Mouse (Mus musculus): ENCODE results near the gene Aaas.
A peak's percentile ranks its signal among the peaks of the same experiment; 100 is the strongest.

The Aaas gene

DNA sequence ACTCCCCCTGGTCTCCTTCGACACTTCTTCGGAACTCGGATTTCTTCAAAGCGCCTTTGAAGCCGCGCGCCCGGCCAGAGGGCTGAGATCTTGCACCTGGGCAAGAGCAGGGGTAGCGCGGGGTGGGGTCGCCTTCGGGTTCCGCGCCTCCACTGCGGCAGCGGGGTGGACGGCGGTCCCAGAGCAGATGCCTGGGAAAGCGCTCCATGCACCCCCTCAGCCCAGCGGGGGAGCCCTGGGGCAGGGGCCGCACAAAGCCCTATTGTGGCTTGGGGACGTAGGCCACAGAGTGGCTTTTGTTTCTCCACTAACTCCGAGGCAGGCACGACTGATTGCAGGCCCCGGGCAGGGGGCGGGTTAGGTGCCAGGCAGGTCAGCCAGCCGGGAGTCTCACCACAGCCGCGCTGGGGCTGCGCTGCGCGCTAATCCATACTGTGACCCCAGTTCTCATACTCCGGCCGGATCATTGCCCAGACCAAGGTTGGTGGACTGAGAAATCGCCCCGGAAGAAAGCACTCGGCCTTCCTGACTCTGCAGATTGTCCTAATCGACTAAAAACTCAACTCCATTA, 5.4 kb upstream of the Aaas start:
- no peak for DNase-seq

DNA sequence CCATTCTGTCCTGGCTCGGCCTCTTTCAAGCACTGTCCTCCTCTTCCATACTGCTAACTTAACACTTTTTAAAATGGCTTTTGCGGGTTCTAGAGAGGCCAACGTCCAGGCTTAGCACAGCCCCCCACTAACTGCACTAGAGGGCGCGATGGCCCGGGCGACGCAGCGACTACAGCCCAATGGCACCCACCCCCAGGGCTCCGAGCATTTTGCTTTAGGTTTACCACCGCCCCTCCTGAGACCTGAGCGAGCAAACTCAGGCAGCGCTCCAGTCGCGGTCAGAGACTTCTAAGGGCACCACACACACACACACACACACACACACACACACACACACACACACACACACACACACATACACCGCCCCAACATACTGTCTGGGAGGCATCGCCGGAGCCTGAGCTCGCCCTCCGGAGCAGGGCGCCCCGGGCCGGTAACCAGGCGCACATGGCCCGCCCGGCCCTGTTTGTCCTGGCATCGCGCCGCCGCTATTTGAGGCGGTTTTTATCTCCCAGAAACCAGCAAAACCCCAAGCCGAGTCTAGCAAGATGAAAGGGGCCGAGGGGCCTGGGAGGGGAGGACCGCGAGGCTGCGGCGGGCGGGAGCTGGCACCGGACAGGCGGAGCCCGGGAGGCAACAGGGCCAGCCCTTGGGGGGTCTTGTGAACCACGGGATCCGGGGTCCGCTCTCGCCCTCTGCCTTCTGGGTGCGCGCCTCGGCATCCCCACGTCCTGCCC, 4.7 kb upstream of the Aaas start:
- DNase-seq = peak; percentile 53

DNA sequence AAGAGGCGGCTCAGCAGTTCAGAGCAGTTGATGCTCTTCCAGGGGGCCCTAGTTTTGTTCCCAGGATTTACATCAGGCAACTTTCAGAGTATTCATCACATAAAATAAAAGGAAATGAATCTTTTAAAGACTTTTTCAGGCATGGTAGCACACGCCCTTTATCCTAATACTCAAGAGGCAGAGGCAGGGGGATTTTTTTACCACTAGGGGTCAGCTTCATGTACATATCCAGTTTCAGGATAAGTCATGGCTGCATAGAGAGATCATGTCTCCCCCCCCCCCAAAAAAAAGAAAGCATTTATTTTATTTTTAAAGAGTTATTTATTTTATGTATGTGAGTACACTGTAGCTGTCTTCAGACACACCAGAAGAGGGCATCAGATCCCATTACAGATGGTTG, 3.4 kb upstream of the Aaas start:
- DNase-seq = no peak

DNA sequence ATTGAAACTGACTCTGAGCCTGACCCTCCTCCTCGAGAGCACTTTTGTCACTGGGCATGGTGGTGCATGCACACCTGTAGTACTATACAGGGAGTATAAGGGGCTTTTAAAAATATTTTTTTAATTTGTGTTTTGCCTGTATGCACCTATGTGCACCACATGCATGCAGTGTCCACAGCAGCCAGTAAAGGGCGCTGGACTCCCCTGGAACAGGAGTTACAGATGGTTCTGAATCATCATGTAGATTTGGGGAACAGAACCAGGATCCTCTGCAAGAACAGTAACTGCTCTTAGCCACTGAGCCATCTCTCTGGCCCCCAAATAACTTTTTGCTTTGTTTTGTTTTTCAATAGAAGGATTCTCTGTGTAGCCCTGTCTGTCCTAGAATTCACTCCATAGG, 1.6 kb upstream of the Aaas start:
- peak; percentile 33 for DNase-seq

DNA sequence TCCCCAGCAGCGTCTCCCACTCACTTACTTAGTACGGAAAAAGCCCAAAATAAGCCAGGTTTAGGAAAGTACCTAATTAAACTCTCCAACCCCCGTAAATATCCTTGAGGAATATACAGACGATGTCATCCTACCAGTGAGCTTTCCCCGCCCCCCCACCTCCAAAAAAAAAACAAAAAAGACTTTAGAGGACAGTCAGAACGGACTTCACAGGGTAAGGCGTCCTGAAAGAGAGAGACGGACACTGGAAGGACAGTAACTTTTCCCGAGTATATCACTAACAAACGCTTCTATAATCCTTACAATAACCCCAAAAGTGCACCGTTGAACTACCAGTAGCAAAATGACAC, 346 bp upstream of the Aaas start:
- DNase-seq = no peak

DNA sequence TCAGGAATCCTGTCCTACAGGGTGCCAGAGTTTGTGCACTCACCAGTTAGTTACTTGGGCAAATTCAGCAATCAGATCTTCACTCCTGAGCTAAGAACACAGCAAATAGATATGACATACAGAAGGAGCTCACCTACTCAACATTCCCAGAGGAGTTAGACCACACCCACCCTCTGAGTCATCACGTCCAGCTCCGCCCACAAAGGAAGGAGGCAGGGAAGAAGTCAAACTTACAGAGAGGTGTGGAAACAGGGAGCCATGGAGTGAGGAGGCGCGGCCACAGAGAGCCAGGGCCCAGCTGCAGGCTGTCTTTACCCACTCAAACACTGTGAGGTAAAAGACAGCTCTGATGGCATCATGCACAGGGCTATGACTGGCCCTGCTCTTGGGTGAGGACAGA, 4.1 kb downstream of the Aaas start:
- no peak for DNase-seq

DNA sequence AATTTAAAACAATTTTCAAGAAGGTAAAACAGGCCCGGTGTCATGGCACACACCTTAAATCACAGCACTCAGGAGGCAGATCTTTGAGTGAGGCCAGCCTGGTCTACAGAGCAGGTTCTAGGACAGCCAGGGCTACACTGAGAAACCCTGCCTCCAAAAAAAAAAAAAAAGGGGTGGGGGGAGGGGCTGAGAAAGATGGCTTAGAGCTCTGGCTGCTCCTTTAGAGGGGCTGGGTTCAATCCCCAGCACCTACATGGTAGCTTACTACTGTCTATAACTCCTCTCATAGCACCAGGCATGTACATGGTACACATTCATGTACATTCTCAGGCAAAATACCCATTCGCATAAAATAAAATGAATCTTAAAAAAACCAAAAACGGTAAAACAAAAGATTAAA, 6.1 kb downstream of the Aaas start:
- no peak for DNase-seq

DNA sequence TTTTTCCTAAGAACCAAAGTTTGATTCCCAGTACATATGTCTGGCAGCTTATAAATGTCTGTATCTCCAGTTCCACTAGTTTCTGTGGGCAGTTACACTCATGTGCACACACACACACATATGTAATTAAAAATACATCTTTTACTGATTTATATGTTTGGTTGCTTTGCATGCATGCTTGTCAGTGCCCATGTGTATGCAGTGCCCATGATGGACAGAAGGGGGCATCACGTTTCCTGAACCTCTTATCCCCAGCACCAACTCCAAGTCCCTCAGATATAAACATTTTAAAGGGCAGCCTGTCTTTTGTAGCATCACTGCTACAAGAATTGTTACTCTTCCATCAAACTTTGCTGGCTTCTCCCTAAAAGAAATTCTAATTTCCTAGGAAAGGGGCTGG, 9.0 kb downstream of the Aaas start:
- peak; percentile 76 for DNase-seq

DNA sequence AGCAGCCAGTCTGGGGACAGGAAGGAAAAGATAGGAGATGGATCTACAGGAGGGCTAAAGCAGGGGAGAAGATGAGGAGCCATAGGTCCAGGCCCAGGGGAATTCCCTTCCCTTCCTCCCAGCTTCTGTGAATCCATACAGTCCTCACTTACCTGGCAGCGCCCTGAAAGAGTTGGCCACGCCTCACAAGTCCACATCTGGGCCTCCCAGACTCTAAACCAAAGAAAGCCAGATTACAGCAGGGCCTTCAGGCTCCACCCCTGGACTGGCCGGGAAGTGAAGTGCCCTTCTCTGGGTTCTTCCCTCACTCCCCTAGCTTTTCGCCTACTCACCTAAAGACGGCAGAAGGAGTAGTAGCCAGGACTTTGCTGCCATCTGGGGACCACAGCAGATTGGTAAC, 11.0 kb downstream of the Aaas start:
- no peak for DNase-seq

DNA sequence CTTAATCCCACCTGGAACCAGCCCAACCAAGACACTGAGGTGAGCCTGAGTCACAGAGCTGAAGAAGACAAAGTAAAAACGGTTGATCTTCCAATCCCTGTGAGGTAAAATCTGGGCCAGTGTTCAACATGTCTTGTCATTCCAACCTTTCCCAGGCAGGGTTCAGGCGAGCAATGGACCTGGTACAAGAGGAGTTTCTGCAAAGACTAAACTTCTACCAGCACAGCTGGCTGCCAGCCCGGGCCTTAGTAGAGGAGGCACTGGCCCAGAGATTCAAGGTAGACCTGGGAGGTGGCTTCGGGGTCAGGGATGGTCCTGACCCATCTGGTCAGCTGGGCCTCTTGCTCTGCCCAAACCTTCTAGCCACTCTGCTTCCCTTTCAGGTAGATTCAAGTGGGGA, 13.6 kb downstream of the Aaas start:
- no peak for DNase-seq

DNA sequence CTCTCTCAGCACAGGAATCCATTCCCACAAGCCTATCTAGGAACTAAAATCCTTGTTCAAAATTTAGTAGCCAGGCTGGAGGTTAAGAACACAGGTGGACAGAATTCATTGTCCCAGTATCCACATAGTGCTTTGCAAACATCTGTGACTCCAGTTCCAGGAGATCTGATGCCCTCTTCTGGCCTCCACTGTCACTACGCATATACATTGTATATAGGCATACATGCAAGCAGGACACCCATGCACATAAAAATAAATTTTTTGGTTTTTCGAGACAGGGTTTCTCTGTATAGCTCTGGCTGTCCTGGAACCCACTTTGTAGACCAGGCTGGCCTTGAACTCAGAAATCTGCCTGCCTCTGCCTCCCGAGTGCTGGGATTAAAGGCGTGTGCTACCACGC, 14.6 kb downstream of the Aaas start:
- peak; percentile 66 for DNase-seq

DNA sequence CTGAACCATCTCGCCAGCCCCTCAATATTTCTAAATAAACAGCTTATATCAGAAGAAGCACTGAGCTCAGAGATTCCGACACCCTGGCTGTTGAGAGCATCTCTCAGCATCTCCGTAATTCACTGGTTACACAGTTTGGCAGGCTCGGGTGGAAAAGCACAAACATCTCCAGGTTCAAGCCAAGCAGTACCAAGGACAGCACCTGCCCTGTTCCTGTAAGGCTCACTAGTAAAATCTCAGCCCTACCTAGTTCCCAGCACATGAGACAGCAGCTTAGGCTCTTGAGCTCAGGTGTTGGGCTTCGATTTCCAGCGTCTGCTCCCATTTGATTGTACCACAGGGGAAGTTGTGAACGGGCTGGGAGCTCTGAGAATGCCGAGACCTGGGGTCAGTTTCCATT, 15.3 kb downstream of the Aaas start:
- no peak for DNase-seq

DNA sequence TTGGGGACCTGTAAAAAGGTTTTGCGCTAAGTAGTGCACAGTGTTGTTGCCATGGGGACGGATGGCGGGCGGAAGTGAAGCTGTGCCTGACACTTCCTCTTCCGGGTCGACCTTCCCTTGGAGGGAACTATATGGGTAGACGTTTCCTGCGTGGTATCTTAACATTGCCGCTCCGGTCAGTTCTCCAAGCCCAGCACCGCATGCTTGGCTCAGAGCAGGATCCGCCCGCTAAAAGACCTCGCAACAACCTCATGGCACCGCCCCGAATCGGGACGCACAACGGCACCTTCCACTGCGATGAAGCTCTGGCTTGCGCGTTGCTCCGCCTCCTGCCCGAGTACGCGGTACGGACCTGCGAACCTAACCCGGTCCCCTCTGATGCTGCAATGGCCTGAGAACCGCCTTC, 19.0 kb downstream of the Aaas start, which contains the start of gene Myg1:
Gene Myg1, plus strand, starts transcription at position 100 of the 406 bp plus-strand sequence.
- peak; percentile 87 for DNase-seq

DNA sequence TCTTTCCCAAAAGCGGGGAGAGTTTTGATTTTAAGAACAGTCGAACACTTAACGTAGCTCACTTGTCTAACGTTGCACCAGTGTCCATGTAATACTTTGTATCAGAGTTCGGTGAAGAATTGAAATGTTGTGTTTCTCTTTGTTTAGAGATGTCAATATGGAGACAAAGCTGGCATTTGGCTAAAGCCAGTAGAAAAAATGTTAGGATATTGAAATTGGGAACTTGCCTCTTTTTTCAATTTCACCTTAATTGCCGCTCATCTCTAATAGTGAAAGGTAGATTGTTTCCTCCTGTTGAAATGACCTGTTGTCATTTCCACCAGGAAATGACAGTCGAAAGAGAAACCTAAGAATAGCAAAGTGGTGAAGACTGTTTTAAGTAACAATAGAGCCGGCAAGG, 23.7 kb downstream of the Aaas start:
- DNase-seq = no peak

DNA sequence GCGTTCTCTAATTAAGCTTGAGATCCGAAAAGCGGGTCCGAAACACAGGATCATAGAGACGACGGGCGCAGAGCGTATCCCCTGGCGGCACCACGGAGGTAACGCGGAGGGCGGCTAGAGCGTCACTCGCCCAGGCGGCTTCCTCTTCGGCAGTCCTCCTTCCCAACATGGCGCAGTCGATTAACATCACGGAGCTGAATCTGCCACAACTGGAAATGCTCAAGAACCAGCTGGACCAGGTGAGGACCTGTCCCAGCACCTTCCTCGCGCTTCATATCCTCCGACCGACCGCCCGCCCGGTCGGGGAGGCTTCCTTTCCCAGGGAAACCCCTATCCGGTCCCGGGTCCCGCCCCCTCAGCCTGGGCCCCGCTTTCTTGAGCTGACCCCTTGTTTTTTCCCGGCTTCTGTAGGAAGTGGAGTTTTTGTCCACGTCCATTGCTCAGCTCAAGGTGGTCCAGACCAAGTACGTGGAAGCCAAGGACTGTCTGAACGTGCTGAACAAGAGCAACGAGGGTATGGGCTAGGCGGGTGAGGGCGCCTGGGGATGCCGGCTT, 24.5 kb downstream of the Aaas start, which contains the start of gene Pfdn5:
Gene Pfdn5, plus strand, starts transcription at position 95 of the 555 bp plus-strand sequence.
- peak; percentile 91 for DNase-seq

DNA sequence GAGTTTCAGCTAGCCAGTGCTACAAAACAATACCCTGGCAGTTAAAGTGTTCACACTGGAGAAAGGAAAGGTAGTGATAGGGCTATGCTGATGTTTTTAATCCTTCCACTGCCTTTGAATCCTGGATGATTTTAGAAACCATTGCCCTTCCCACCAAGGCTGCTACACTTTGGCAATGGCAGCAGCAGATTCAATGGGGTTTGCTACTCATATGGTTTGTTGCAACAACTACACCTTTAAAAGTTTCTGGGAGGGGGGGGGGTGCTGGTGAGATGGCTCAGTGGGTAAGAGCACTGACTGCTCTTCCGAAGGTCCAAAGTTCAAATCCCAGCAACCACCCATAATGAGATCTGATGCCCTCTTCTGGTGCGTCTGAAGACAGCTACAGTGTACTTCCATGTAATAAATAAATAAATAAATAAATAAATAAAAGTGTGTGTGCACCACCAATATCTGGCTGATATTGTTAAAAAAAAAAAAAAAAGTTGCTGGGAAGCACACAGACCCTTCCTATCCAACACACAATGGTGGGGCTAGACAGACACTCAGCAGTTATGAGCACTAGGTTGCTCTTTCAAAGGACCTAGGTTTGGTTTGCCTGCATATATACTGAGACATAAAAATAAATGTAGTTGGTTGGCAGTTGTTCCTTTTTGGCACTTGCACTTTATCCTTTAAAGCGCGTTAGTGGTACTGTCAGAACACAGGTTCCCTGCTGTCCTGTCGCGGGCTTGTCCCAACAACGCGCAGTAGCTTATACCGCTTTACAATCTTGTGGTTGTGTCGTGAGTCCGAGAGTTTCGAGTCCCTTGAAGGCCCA, 25.7 kb downstream of the Aaas start:
- DNase-seq = no peak

DNA sequence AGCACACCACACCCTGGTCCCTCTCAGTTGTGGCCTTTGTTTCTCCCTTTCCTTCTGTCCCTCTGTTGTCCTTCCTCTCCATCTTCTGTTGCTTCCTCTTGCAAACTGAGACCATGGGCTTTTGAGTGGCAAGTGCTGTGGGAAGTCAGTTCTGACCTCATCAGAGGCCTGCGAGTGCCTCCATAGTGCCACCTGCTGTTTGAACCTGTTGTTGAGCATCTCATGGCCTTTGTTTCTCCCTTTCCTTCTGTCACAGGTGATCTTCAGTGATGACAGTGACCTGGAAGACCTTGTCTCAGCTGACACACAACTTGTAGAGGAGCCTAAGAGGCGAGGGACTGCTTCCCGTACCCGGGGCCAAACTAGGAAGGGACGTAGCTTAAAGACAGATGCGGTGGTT, 34.3 kb downstream of the Aaas start:
- DNase-seq = peak; percentile 79

DNA sequence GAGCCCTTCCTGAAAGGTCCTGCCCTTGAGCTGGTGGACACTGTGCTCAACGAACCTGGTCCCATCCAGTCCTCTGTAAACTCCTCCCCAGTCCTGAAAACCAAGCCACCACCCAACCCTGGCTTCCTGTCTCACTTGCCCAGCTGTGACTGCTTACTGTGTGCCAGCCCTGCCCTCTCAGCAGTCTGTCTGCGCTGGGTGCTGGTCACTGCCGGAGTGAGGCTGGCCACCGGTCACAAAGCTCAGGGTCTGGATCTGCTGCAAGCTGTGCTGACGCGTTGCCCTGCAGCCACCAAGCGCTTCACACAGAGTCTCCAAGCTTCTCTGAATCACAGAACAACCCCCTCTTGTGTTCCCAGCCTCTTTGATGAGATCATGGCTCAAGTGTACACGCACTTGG, 35.3 kb downstream of the Aaas start:
- no peak for DNase-seq

DNA sequence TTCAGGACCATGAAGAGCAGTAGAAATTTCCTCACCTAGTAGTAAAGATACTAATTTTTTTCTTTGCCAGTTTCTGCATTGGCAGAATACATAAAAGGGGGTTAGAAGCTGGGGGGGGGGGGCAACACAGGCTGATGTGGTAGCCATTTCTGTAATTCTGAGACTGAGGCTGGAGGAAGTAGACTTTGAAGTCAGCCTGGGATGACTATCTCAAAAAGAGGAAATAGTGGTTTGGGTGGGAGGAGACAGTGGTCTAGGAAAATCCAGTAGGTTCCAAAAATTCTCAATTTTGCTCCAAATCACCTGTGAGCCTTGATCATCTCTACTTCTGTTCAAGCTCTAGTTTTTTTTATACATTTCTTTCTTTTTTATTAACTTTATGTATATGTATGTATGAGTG, 39.1 kb downstream of the Aaas start:
- no peak for DNase-seq

DNA sequence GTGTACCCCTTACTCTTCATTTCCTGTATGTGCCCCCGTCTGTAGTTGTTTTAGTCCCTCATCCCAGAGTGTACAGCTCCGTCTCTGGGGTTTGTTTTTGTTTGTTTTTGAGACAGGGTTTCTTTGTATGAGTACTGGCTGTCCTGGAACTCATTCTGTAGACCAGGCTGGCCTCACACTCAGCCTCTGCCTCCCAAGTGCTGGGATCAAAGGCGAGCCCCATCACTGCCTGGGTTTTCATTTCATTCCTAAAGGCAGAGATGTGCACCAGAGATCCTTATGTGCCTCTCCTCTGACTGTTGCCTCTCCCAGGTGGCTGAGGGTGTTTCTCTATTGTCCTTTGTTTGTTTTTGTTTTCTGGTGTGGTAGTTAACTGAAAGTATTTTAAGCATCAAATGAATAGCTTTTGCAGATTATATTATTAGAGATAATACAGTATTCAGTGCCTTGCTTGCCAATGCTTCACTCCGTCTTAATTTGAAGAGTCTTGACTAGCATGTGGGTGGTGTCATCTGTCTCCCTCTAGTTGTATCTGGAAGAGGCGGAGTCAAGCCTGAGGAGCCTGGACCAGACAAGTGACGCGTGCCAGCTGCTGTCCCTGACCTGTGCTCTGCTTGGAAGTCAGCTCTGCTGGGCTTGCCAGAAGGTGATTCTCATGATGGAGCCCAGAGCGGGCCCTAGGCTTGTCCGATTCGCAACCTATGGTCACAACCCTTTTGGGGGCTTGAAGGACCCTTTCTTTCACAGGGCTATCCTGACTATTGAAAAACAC, 40.3 kb downstream of the Aaas start:
- DNase-seq = no peak

DNA sequence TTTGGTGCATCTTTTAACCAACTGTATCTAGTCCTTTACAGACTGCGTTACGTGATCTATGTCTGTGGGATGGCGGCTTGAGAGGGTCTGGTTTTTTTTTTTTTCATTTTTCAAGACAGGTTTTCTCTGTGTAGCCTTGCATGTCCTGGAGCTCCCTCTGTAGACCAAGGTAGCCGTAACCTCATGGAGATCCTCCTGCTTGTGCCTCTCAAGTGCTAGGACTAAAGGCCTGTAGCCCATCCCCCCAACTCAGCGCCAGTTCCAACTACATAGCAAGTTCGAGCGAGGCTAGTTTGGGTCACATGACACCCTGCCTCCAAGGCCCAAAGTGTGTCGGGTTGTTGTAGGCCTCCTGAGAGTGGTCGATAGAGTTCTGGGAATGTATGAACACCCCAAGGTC, 41.9 kb downstream of the Aaas start:
- no peak for DNase-seq

DNA sequence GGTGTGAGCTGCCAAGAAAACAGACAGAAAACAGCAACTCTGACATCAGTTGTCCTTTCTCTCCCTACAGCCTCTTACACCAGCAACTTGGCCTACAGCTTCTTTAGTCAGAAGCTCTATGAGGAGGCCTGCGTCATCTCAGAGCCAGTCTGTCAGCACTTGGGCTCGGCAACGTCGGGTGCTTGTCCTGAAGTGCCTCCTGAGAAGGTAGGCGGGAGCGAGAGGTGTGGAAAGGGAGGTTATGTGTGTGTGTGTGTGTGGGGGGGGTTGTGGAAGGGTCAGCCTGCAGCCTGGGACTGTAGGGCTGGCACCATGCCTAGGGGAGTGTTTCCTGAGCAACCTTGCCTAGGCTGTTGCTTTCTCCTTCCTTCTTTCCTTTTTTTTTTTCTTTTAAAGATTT, 48.0 kb downstream of the Aaas start:
- no peak for DNase-seq

DNA sequence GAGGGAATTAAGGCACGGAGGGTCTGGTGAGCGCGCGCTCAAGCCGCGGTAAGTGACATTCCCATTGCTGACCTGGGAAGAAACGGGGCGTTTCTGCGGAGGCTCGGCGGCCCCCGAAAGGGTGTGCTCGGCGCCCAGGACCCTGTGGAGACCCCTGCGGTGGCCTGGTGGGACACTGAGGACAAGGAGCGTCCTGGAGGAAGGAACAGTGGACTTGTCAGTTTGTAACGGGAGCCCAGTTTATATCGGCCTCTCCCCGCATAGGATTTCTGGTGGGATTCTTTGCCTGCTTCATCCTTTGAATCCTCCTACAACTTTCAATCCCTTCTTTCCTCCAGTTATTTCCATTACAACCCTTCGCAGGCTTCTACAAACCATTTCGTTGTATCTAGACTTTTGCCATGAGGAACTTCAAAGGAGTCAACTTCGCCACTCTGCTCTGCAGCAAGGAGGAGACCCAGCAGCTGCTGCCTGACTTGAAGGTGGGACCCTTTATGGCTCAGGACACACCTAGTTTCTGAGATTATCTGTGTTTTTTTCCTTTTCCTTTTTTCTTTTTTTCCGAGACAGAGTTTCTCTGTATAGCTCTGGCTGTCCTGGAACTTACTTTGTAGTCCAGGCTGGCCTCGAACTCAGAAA, 54.1 kb downstream of the Aaas start:
- DNase-seq = no peak

Data from thymus, postnatal 4 days (tissue).